In genomic region chr4:119637176-119637845, GRCm38 (mm10) we compare ENCODE assay signal across 12 mouse cellular contexts. TPM values are rescaled to one million over a fixed set of nuclear protein-coding genes. Genes with fewer than 3 reads are reported as not detected.
DNase-seq lines count a peak whose midpoint lies in the region; ATAC-seq and TF ChIP-seq lines count a peak whose summit lies in the region.
"Had no signal": no experiment of that assay in that cellular context is flagged by ENCODE, and none has a peak within 500 bp of the region (broad histone marks: within the 10 kb centered on the region; RNA-seq: fewer than 3 reads in every experiment).

Gene Guca2a (plus strand): TSS chr4:119637704.

- H3K27ac ChIP-seq in kidney, embryonic 15.5 days: peak within 1 kb of the TSS; percentile 54
- H3K27ac ChIP-seq in liver, postnatal 0 days (ENCODE audit: low read depth): no peak within 1 kb of the TSS
- H3K27ac ChIP-seq: macrophage had no signal

- no peak within 1 kb of the TSS for H3K9ac ChIP-seq in kidney, embryonic 15.5 days
- H3K9ac ChIP-seq in liver, postnatal 0 days (replicated peaks): no peak within 1 kb of the TSS

- intact Hi-C loops in gastrocnemius, postnatal 14 days (cut with DNase I; ENCODE audit: low total_unique reads): loop anchor here (10.0 kb wide), 1 partner anchor 203 kb away; no protein-coding TSS in a partner anchor

- TF ChIP-seq EP300 in liver, postnatal 0 days (IDR thresholded peaks at IDR 0.05; ENCODE audit: low read depth): no peak

- TF ChIP-seq CTCF in G1E (IDR thresholded peaks at IDR 0.05; ENCODE audit: low read depth, low read length): no peak
- no peak for TF ChIP-seq CTCF in liver, postnatal 0 days (IDR thresholded peaks at IDR 0.05; ENCODE audit: low read depth)

- ATAC-seq in kidney, embryonic 15.5 days (replicated peaks; ENCODE audit: low FRiP score): peak; percentile 46; the same call in 1 of the 2 replicates
- ATAC-seq in G1E (ENCODE audit: extremely low read depth, insufficient number of reproducible peaks, low FRiP score, poor library complexity, severe bottlenecking): peak; percentile 37; the same call in 1 of the 2 replicates
- peak; percentile 33; the same call in 1 of the 2 replicates for ATAC-seq in liver, postnatal 0 days

- peaks cover 4% of the 10 kb centered on the region; the same call in 1 of the 2 replicates for H3K36me3 ChIP-seq in kidney, embryonic 15.5 days
- H3K36me3 ChIP-seq in G1E (replicated peaks): peaks cover 18% of the 10 kb centered on the region
- no peaks in the 10 kb centered on the region for H3K36me3 ChIP-seq in liver, postnatal 0 days (replicated peaks; ENCODE audit: insufficient read depth, low read length)

- 55% methylated on average over 4 of the region's 4 CpGs for WGBS in kidney, embryonic 15.5 days
- WGBS in liver, postnatal 0 days (ENCODE audit: insufficient replicate concordance): 60% methylated on average over 4 of the region's 4 CpGs

- peaks cover 18% of the 10 kb centered on the region for H3K4me1 ChIP-seq in kidney, embryonic 15.5 days
- peaks cover 19% of the 10 kb centered on the region for H3K4me1 ChIP-seq in G1E (ENCODE audit: insufficient read depth, low read depth, low read length)
- no peaks in the 10 kb centered on the region for H3K4me1 ChIP-seq in liver, postnatal 0 days (ENCODE audit: insufficient read depth)

- no peaks in the 10 kb centered on the region for H3K27me3 ChIP-seq in kidney, embryonic 15.5 days
- H3K27me3 ChIP-seq in G1E (ENCODE audit: insufficient read depth, low read length): peaks cover 8% of the 10 kb centered on the region; the same call in 1 of the 2 replicates
- H3K27me3 ChIP-seq in liver, postnatal 0 days (ENCODE audit: insufficient read depth, low read length): no peaks in the 10 kb centered on the region

- no peak for DNase-seq in kidney, adult 18-20 months
- no peak for DNase-seq in G1E (ENCODE audit: low spot score)
- peak; percentile 82 for DNase-seq in adrenal gland, adult 2 months
- DNase-seq in liver, postnatal 0 days: peak; percentile 10
- no peak for DNase-seq in cerebellum, postnatal 14 days
- DNase-seq in gastrocnemius, postnatal 14 days: no peak
- DNase-seq: cerebellum, postnatal 10 days had no signal

- H3K9me3 ChIP-seq in kidney, embryonic 15.5 days (replicated peaks): no peaks in the 10 kb centered on the region
- no peaks in the 10 kb centered on the region for H3K9me3 ChIP-seq in G1E (replicated peaks)
- H3K9me3 ChIP-seq in liver, postnatal 0 days (ENCODE audit: low read length): no peaks in the 10 kb centered on the region

- H3K4me2 ChIP-seq in kidney, embryonic 15.5 days: no peak within 1 kb of the TSS
- H3K4me2 ChIP-seq in liver, postnatal 0 days (ENCODE audit: low read depth, low read length): no peak within 1 kb of the TSS

- H3K4me3 ChIP-seq in kidney, embryonic 15.5 days (replicated peaks): no peak within 1 kb of the TSS
- H3K4me3 ChIP-seq in G1E (ENCODE audit: low read depth, low read length): no peak within 1 kb of the TSS
- H3K4me3 ChIP-seq in liver, postnatal 0 days (ENCODE audit: low read depth, low read length): no peak within 1 kb of the TSS

RNA-seq across cellular contexts. Expression of gene Guca2a, which starts in this region (rescaled TPM):
- 5.0 and 8.9 TPM in 2 replicates for polyA plus RNA-seq in kidney, embryonic 15.5 days (2015; fragmentation: Nextera tagmentation; extraction: Ambion mirVana)
- total RNA-seq in G1E (2014; fragmentation: Nextera tagmentation) (not detected in 2 replicates), G1E (2017) (not detected in 2 replicates)
- polyA plus RNA-seq in G1E (2012): not detected in 2 replicates
- not detected for total RNA-seq in adrenal gland, adult 2 months (2021)
- polyA plus RNA-seq in adrenal gland, adult 2 months (2012; rRNA removed): not detected in 2 replicates
- polyA plus RNA-seq in liver, postnatal 0 days (2015; fragmentation: Nextera tagmentation; extraction: Ambion mirVana): not detected in 2 replicates
- total RNA-seq in gastrocnemius, postnatal 14 days (2021): not detected
- total RNA-seq: ES-E14; layer of hippocampus, postnatal 25 days had no signal
- polyA plus RNA-seq: hindbrain, embryonic 11.5 days; macrophage had no signal

Comparison
In these comparisons a context has a peak if more than half of its experiments do, and no peak if none do; other contexts are left out.
1. Peak in ATAC-seq in G1E; RNA of the gene not detected or under 1 TPM.
2. Peak in DNase-seq in adrenal gland, adult 2 months; RNA of the gene not detected or under 1 TPM.
3. Peak in DNase-seq and ATAC-seq in liver, postnatal 0 days; RNA of the gene not detected or under 1 TPM.